Mouse (Mus musculus): ENCODE results near the gene Nsmce4a. TPM values are rescaled to one million over a fixed set of nuclear protein-coding genes. Genes with fewer than 3 reads are reported as not detected.
"Not testable (repeated sequence)": the region's sequence is repeated elsewhere in the genome, so short reads cannot be mapped to it uniquely, and the experiment has no call there.

Nsmce4a gene
- polyA plus RNA-seq, 1 experiment from 2014 or later, result 166 TPM

DNA sequence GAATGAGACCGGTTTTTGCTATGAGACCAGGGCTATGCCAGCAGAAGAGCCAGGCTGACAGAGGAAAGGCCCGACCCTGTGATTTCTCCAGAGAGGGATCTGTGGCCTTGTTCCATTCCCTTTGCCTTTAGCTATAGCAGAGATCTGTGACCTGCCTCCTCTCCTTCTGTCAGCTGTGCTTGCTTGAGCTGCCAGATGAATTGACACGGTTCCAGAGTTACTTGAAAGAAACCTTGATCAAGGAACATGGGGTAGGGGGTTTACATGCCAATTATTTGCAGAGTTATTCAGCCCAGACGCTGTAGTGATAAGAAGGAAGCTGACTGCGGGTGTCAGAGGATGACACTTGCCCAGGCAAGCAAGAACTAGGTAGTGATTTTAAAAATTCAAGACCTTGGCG is 24.6 kb upstream of the Nsmce4a start:
- WGBS, result 55% methylated on average over 6 of the region's 6 CpGs
- H3K9me3 ChIP-seq (replicated peaks), result no peaks in the 10 kb centered on the region

DNA sequence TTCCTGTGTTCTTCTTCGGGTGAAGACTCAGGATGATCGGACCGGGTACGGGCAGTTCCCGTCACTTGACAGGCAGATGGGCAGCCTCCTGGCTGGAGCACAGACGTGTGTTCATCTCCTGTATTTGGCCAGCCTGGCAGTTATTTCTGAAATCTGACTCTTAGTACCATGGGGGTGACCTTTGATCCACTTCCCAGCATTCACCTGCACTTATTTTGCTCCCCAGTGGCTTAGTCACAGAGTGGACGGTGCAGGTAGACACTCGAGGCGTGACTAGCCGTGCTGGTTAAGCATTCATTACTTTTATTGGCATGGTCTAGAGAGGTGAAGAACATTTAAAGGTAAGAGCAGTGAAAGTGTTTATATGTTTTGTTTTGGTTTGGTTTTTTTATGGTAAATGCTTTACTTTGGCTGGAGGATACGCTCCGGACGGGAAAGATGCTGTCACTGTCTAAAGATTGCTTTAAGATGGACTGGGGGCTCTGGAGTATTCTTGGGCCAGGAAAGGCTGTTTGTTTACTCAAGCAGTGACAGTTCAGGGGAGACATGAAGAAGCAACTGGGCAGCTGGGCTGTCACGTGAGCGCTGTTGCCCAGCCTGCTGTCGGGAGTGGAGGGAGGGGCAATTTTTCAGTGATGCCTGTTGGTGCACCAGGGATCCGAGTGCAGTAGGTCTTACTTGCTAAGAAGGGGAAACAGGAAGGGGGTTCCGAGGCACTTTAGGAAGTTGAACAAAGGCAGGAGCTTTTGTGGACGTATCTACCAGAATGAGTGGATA is 23.3 kb upstream of the Nsmce4a start:
- not testable (repeated sequence) for ATAC-seq; H3K9me3 ChIP-seq (replicated peaks); H3K4me2 ChIP-seq; H3K36me3 ChIP-seq (ENCODE audit: poor library complexity, severe bottlenecking); H3K27ac ChIP-seq; H3K27me3 ChIP-seq; H3K9ac ChIP-seq; H3K4me3 ChIP-seq
- WGBS, result 71% methylated on average over 9 of the region's 19 CpGs
- peaks cover 18% of the 10 kb centered on the region for H3K4me1 ChIP-seq

More for the DNA sequence above, 24.6 kb upstream of the Nsmce4a start:
- Histone ChIP-seq H3K4me3 (no peak overlapping the region), H3K27ac (0 out of 2 replicates have a peak overlapping the region, but pooled peaks have one; percentile 19), H3K4me1 (peaks cover 18% of the 10 kb centered on the region), H3K4me2 (no peak overlapping the region), H3K9ac (no peak overlapping the region), H3K27me3 (no peaks in the 10 kb centered on the region), H3K36me3 (ENCODE audit: poor library complexity, severe bottlenecking) (no peaks in the 10 kb centered on the region)
- no peak for ATAC-seq

- peak overlapping the region; percentile 75 for H3K27ac ChIP-seq
- not testable (repeated sequence) for H3K9me3 ChIP-seq (replicated peaks); H3K36me3 ChIP-seq (ENCODE audit: poor library complexity, severe bottlenecking); H3K27me3 ChIP-seq; H3K9ac ChIP-seq; H3K4me2 ChIP-seq; H3K4me3 ChIP-seq
- peak; percentile 89 for ATAC-seq
- 20% methylated on average over 8 of the region's 11 CpGs for WGBS
- H3K4me1 ChIP-seq, result peaks cover 36% of the 10 kb centered on the region
These were observed 20.7 kb upstream of the Nsmce4a start for GRCm38 (mm10) chr7:130593375-130594239.

GRCm38 (mm10) chr7:130592975-130593374 is 20.1 kb upstream of the Nsmce4a start:
- peaks cover 36% of the 10 kb centered on the region for H3K4me1 ChIP-seq
- not testable (repeated sequence) for H3K9ac ChIP-seq; H3K27ac ChIP-seq; H3K9me3 ChIP-seq (replicated peaks); H3K4me3 ChIP-seq; H3K4me2 ChIP-seq; H3K27me3 ChIP-seq; H3K36me3 ChIP-seq (ENCODE audit: poor library complexity, severe bottlenecking)
- 0 out of 2 replicates have a peak, but pooled peaks have one; percentile 9 for ATAC-seq
- no CpG with 5 or more reads among the region's 11 CpGs for WGBS

DNA sequence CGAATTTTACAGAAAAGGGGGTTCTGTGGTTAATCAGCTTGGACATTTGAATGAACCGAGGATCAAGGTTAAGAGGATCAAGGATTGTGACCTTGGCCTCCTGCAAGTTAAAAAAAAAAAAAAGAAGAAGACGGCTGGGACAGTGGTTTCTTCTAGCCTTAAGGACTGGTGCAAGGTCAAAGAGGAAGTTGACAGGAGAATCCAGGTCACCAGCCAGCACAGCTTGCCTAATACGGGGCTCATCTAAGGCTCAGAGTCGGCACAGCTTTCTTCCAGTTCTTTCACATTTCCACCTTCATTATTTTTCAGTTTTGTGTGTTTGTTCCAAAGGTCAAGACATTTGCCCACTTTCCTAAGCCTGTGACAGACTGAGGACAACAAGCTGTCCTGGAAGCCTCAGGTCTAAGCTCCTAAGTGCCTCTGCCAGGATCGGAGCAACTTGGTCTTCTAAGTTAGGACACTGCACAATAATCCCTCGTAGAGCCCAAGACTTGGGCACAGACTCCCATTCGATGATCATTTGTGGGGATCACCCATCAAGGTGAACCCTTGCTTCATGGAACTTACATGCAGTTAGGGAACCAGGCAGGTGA is 18.0 kb upstream of the Nsmce4a start:
- Histone ChIP-seq H3K4me2 (no peak overlapping the region), H3K27me3 (0 out of 2 replicates have a peak, but pooled peaks cover 2% of the 10 kb centered on the region), H3K9ac (no peak overlapping the region), H3K36me3 (ENCODE audit: poor library complexity, severe bottlenecking) (no peaks in the 10 kb centered on the region), H3K4me1 (peaks cover 21% of the 10 kb centered on the region), H3K27ac (no peak overlapping the region), H3K9me3 (replicated peaks) (no peaks in the 10 kb centered on the region), H3K4me3 (no peak overlapping the region)
- no peak for ATAC-seq
- WGBS, result 62% methylated on average over 8 of the region's 8 CpGs

GRCm38 (mm10) chr7:130590081-130590828 is 17.3 kb upstream of the Nsmce4a start:
- no peak overlapping the region for H3K4me2 ChIP-seq
- H3K27ac ChIP-seq, result no peak overlapping the region
- peak; percentile 10; the same call in 1 of the 2 replicates for ATAC-seq
- 30% methylated on average over 13 of the region's 13 CpGs for WGBS
- H3K4me3 ChIP-seq, result no peak overlapping the region
- H3K27me3 ChIP-seq, result 0 out of 2 replicates have a peak, but pooled peaks cover 2% of the 10 kb centered on the region
- H3K4me1 ChIP-seq, result peaks cover 21% of the 10 kb centered on the region
- no peaks in the 10 kb centered on the region for H3K36me3 ChIP-seq (ENCODE audit: poor library complexity, severe bottlenecking)
- no peaks in the 10 kb centered on the region for H3K9me3 ChIP-seq (replicated peaks)
- no peak overlapping the region for H3K9ac ChIP-seq

GRCm38 (mm10) chr7:130586521-130587072 is 13.7 kb upstream of the Nsmce4a start:
- peaks cover 18% of the 10 kb centered on the region for H3K4me1 ChIP-seq
- WGBS, result 87% methylated on average over 2 of the region's 2 CpGs
- H3K9me3 ChIP-seq (replicated peaks), result no peaks in the 10 kb centered on the region
- H3K27me3 ChIP-seq, result 0 out of 2 replicates have a peak, but pooled peaks cover 2% of the 10 kb centered on the region
- no peak overlapping the region for H3K4me3 ChIP-seq
- ATAC-seq, result no peak
- H3K4me2 ChIP-seq, result no peak overlapping the region
- H3K9ac ChIP-seq, result no peak overlapping the region
- no peaks in the 10 kb centered on the region for H3K36me3 ChIP-seq (ENCODE audit: poor library complexity, severe bottlenecking)
- H3K27ac ChIP-seq, result no peak overlapping the region

DNA sequence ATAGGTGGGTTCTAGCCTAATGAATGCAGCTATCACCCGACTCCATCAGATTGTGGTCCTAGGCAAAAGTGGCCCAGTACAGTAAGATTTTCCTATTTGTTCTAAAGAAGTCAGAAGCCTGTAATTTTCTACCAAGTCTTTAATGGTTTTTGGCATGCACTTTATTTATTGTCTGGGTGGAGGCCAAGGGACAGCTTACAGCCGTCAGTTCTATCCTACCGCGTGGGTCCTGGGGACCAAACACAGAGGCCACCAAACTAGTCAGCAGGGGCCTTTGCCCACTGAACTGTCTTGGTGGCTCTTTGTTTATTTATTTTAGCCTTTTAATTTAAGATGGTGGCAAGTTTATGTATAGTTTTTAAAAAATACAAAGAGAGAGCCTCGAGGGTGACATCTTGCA is 5.7 kb upstream of the Nsmce4a start:
- Histone ChIP-seq H3K9me3 (replicated peaks) (0 out of 2 replicates have a peak, but pooled peaks cover 4% of the 10 kb centered on the region), H3K4me2 (no peak overlapping the region), H3K4me1 (peaks cover 22% of the 10 kb centered on the region), H3K36me3 (ENCODE audit: poor library complexity, severe bottlenecking) (no peaks in the 10 kb centered on the region), H3K4me3 (no peak overlapping the region), H3K27ac (no peak overlapping the region), H3K27me3 (no peaks in the 10 kb centered on the region), H3K9ac (no peak overlapping the region)
- 84% methylated on average over 5 of the region's 5 CpGs for WGBS
- no peak for ATAC-seq

DNA sequence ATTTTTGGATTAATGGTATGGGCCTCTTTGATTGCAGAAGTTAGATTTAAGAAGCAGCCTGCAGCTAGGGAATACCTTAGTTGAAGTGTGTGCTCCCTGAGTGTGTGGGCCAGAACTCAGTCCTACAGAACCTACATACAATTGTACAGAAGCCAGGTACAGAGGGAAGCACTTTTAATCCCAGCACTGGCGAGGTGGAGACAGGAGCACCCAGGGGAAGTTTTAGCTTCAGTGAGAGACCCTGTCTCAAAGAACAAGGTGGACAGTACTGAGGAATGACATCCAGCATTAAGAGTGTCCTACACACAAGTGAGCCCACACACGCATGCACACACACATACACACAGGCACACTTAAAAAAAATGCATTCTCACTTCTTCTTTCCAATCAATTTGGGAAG is 5.1 kb upstream of the Nsmce4a start:
- H3K4me3 ChIP-seq, result no peak overlapping the region
- no peak overlapping the region for H3K4me2 ChIP-seq
- 100% methylated on average over 2 of the region's 2 CpGs for WGBS
- H3K27ac ChIP-seq, result no peak overlapping the region
- H3K27me3 ChIP-seq, result no peaks in the 10 kb centered on the region
- H3K9ac ChIP-seq, result no peak overlapping the region
- peaks cover 22% of the 10 kb centered on the region for H3K4me1 ChIP-seq
- 0 out of 2 replicates have a peak, but pooled peaks cover 4% of the 10 kb centered on the region for H3K9me3 ChIP-seq (replicated peaks)
- no peak for ATAC-seq
- H3K36me3 ChIP-seq (ENCODE audit: poor library complexity, severe bottlenecking), result no peaks in the 10 kb centered on the region

- Histone ChIP-seq H3K4me1 (peaks cover 22% of the 10 kb centered on the region), H3K4me3 (no peak within 1 kb of the TSS)
These were observed 4.6 kb upstream of the Nsmce4a start, which contains the start of gene Tacc2 for GRCm38 (mm10) chr7:130577388-130578003. Gene Tacc2 (plus strand): TSS chr7:130577438.

GRCm38 (mm10) chr7:130576981-130577380 is 4.1 kb upstream of the Nsmce4a start:
- no peaks in the 10 kb centered on the region for H3K36me3 ChIP-seq (ENCODE audit: poor library complexity, severe bottlenecking)
- H3K4me3 ChIP-seq, result no peak overlapping the region
- H3K9me3 ChIP-seq (replicated peaks), result 0 out of 2 replicates have a peak, but pooled peaks cover 4% of the 10 kb centered on the region
- H3K4me2 ChIP-seq, result no peak overlapping the region
- H3K27me3 ChIP-seq, result no peaks in the 10 kb centered on the region
- H3K4me1 ChIP-seq, result peaks cover 22% of the 10 kb centered on the region
- no peak overlapping the region for H3K9ac ChIP-seq
- no peak for ATAC-seq
- WGBS, result 41% methylated on average over 10 of the region's 10 CpGs
- H3K27ac ChIP-seq, result no peak overlapping the region

More at GRCm38 (mm10) chr7:130577388-130578003, 4.6 kb upstream of the Nsmce4a start, which contains the start of gene Tacc2:
- Histone ChIP-seq H3K4me2 (no peak within 1 kb of the TSS), H3K27me3 (no peaks in the 10 kb centered on the region), H3K27ac (no peak within 1 kb of the TSS), H3K36me3 (ENCODE audit: poor library complexity, severe bottlenecking) (no peaks in the 10 kb centered on the region), H3K9me3 (replicated peaks) (0 out of 2 replicates have a peak, but pooled peaks cover 4% of the 10 kb centered on the region), H3K9ac (no peak within 1 kb of the TSS)
- WGBS, result 59% methylated on average over 15 of the region's 15 CpGs
- ATAC-seq, result no peak

All from forebrain, embryonic 13.5 days (tissue).